Mouse (Mus musculus) layer of hippocampus, adult 2 months (tissue): ENCODE data around the gene Ano3. TPM values are rescaled to one million over a fixed set of nuclear protein-coding genes. Genes with fewer than 3 reads are reported as not detected.

Experiments
- DNase-seq, 2 experiments: peaks; one replicate each; pipeline ENCODE4 v3.0.0; 2022; ENCODE audit warnings: low spot score in 2 of 2
- H3K27ac ChIP-seq: fragments of 200-600 bp; 2 replicates; pipeline ENCODE4 v1.8.1; 2022
- H3K4me3 ChIP-seq: fragments of 200-600 bp; 2 replicates; pipeline ENCODE4 v1.8.1; 2022; ENCODE audit warnings: mild to moderate bottlenecking
- CTCF ChIP-seq: fragments of 200-600 bp; conservative IDR thresholded peaks from 2 replicates; pipeline ENCODE4 v1.8.1; 2022; ENCODE audit warnings: antibody characterized with exemption, mild to moderate bottlenecking, moderate library complexity
- total RNA-seq, 2 experiments: library from RNA; stranded (reverse); gene quantifications; 2 replicates each; pipeline ENCODE4 v1.2.3; 2021

Ano3 gene
- total RNA-seq, 2 experiments from 2014 or later, result 77.4 to 82.5 TPM

- TF ChIP-seq CTCF, result no peak
- no peak overlapping the region for H3K27ac ChIP-seq
- no peak for DNase-seq
- no peak overlapping the region for H3K4me3 ChIP-seq
Measured at GRCm38 (mm10) chr2:110644358-110644757, 306.4 kb downstream of the Ano3 start.

Other genes starting within 250 kb of the Ano3 start
- gene Muc15, start 229.6 kb downstream of the Ano3 start, total RNA-seq, result not detected
- not detected for gene Gm13941, start 155.1 kb upstream of the Ano3 start, total RNA-seq
- not detected for gene Gm15130, start 202.0 kb upstream of the Ano3 start, total RNA-seq